Mouse (Mus musculus): Measurements from ENCODE around the gene Npas2.

GRCm38 (mm10) chr1:39399228-39399627 lies 205.7 kb downstream of the Npas2 start:
- no peak for TF ChIP-seq CTCF (IDR thresholded peaks at IDR 0.05 in 2 of 3, conservative IDR thresholded peaks at IDR 0.05 in 1 of 3; ENCODE audit: control insufficient read depth in 1 of 3, insufficient read depth in 1 of 3, low read depth in 2 of 3, low read length in 3 of 3, poor library complexity in 1 of 3, severe bottlenecking in 1 of 3)
- no peak for TF ChIP-seq MAZ (IDR thresholded peaks at IDR 0.05; ENCODE audit: low read depth, low read length)
- TF ChIP-seq E2F4 (IDR thresholded peaks at IDR 0.05; ENCODE audit: borderline replicate concordance, low read depth, low read length): no peak
- TF ChIP-seq GATA1 (IDR thresholded peaks at IDR 0.05; ENCODE audit: low read depth, low read length): no peak
- TF ChIP-seq CHD2 (IDR thresholded peaks at IDR 0.05; ENCODE audit: low read length): no peak

All from MEL (cell line).